Mouse (Mus musculus) right cerebral cortex, postnatal 10 days (tissue): ENCODE data around the gene C1qtnf9.
A peak's percentile ranks its signal among the peaks of the same experiment; 100 is the strongest.

Experiments
- DNase-seq, 2 experiments: peaks; one replicate each; pipeline ENCODE4 v3.0.0; 2021; ENCODE audit warnings: low spot score in 2 of 2

Gene C1qtnf9

DNA sequence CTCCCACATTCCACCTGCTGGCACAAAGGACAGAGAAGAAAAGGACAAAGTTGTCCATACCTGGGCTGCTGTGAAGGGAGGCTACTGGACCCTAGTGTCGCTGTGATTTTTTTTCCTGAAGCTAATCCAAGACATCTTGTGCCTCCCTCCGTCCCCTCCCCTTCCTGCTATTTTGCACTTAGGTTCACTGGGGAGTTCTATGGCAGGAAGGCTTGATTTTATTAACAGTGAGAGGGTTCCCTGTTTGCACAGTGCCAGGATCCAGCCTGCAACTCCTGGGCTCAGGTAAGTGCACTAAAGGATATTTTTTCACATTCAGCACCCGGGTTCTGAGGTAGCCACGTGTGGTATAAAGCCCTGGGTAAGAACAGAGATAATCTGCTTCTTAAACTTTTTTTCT, at the start of gene C1qtnf9:
C1qtnf9 (plus strand) TSS at position 251 of the 400 bp plus-strand sequence.
- no peak for DNase-seq

GRCm38 (mm10) chr14:60721304-60721703, 46.6 kb upstream of the C1qtnf9 start:
- no peak for DNase-seq

- DNase-seq = no peak
Measured at GRCm38 (mm10) chr14:60721938-60722337, 46.0 kb upstream of the C1qtnf9 start.

GRCm38 (mm10) chr14:60726091-60726490, 41.8 kb upstream of the C1qtnf9 start:
- no peak for DNase-seq

- DNase-seq = no peak
Measured at GRCm38 (mm10) chr14:60727130-60727529, 40.8 kb upstream of the C1qtnf9 start.

GRCm38 (mm10) chr14:60732081-60732480, 35.9 kb upstream of the C1qtnf9 start:
- DNase-seq = no peak

GRCm38 (mm10) chr14:60732787-60733186, 35.1 kb upstream of the C1qtnf9 start:
- peak; percentile 53 to 58 for DNase-seq

DNA sequence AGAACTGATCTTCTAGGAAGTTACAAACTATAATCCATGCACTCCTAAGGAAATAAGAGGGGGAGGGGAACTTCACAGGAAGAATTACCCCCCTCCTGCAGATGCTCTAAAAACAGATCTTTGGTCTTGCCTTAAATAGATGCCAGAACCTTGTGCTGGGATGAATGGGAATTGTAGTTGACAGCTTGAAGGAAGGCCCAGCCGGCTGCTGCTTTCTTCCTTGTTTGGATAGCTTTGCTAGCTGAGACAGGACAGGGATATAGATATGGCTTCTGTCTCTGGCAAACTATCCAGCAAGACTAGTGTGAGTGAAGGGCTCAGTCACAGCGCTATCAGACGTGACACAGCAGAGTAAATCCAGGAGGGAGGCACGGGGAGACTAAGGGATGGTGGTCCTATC, 34.2 kb upstream of the C1qtnf9 start:
- DNase-seq = peak in 1 of 2 experiments; percentile 52

DNA sequence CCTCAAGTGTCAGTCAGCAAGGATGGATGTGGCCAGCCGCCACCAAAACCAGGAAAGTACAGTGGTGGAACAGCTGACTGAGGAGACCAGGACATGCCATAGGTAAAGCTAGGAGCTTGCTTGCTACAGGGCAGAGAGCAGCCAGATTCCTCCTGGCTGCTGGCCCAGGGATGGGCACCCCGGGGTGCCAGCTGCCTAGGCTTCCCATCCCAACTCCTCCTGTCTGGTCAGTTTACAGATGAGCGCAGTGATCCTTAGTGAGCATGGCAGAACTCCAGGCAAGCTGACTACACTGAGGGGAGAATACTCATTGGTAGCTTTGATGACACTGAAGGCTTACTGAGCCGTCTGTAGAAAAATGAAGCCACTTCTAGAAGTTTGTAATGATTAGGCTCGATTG, 32.7 kb upstream of the C1qtnf9 start:
- no peak for DNase-seq

GRCm38 (mm10) chr14:60735848-60736547, 31.9 kb upstream of the C1qtnf9 start:
- no peak for DNase-seq

DNA sequence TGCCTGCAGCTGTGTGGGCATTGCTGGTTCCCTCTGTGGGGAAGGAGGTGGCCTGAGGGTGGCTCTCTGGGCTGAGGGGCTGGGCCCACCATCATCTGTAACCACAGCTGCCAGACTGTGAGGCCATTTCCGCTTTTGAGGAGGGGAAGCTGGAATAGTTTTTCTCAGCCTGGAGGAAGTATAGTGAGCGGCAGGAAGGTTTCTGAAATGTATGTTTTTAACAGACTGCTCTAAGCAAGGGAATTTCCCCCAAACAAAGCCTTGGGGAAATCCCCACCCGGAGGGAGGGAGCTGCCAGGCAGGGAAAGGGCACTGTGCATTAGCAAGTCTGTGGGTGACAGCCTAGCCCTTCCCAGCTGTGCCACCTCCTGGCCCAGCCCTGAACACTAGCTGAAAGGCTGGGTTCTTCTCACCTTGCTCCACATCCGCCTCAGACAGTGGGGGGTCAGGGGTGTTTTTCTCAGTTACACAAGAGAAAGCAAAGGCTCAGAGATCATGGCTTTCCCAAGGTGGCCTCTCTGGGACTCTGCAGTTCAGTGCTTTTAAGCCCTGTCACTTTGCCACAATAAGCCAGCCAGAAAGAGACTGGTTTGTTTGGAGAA, 31.2 kb upstream of the C1qtnf9 start:
- peak; percentile 50 to 60 for DNase-seq

DNA sequence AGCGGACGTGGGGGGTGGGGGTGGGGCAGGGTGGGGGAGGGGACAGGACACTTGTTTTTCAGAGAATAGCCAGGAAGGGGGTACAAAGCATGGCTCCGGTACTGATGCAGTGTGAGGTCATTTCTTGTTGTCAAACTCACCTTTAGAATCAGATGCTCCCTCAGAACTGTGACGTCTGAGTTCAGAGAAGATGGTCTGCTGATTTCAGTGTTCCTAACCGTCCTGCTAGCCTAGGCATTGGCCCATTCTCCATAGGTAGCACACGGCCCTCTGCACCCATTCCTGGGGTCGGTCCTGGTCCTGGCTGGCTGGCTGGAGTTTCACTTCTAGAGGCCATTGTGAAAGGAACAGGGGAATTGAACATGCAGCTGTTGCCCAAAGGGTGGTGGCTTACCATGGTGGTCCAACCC, 30.7 kb upstream of the C1qtnf9 start:
- DNase-seq = no peak

- DNase-seq = no peak
Measured at GRCm38 (mm10) chr14:60738434-60738938, 29.4 kb upstream of the C1qtnf9 start.

DNA sequence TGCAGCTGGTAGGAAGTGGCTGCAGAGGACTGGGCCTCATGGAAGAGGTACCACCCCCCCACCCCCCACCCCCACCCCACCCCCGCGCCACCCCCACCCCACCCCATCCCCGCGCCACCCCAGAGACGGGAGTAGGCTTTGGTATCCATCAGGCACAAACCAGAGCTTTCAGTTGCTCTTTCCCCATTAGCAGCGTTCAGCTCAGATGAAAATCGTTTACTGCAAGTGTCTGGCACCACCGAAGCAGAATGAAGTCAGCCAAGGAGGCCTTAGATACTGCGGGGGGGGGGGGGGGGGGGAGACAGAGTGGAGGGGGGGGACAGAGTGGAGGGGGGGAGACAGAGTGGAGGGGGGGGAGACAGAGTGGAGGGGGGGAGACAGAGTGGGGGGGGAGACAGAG, 28.8 kb upstream of the C1qtnf9 start:
- no peak for DNase-seq

DNA sequence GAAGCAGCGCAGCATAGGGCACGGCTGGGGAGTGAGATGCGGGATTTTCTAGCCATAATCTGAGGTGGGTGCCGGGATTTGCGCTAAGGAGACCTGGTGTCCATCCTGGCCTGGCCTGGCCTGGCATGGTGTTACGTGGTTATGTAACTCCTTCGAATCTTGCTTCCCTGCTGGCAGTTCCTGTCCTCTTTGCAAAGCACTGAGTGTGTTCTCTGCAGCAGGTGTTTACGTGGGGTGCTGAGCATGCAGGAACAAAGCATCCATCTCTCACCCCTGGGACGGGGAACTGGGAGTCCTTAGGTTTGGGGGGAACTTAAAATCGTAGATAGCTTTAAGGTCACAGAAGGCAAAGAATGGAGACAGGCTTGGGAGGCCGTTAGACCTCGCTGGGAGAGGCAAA, 28.3 kb upstream of the C1qtnf9 start:
- DNase-seq = no peak

- DNase-seq = no peak
Measured at GRCm38 (mm10) chr14:60740507-60740906, 27.4 kb upstream of the C1qtnf9 start.

- DNase-seq = no peak
Measured at GRCm38 (mm10) chr14:60741033-60741432, 26.9 kb upstream of the C1qtnf9 start.

- DNase-seq = peak; percentile 41 to 54
Measured at GRCm38 (mm10) chr14:60741490-60741981, 26.4 kb upstream of the C1qtnf9 start.

GRCm38 (mm10) chr14:60743681-60744080, 24.3 kb upstream of the C1qtnf9 start:
- no peak for DNase-seq

DNA sequence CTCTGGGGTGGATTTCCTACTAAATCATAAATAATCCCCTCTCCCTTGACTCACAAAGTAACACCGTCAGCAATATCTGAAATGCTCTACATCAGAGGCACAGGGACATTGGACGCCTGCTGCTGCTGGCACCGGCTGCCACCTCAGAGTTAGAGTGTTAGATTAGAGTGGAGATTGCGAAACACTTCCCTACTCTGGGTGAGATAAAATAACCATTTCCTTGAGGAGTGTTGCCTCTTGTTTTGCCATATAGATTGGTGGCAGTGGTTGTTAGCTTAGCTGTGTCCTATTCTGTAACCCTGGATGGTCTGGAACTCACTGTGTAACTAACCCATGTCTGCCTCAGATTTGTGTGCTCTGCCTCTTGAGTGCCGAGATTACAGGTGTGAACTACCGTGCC, 22.7 kb upstream of the C1qtnf9 start:
- DNase-seq = no peak

GRCm38 (mm10) chr14:60746141-60746540, 21.8 kb upstream of the C1qtnf9 start:
- DNase-seq = no peak

GRCm38 (mm10) chr14:60747154-60747870, 20.6 kb upstream of the C1qtnf9 start:
- DNase-seq = no peak

DNA sequence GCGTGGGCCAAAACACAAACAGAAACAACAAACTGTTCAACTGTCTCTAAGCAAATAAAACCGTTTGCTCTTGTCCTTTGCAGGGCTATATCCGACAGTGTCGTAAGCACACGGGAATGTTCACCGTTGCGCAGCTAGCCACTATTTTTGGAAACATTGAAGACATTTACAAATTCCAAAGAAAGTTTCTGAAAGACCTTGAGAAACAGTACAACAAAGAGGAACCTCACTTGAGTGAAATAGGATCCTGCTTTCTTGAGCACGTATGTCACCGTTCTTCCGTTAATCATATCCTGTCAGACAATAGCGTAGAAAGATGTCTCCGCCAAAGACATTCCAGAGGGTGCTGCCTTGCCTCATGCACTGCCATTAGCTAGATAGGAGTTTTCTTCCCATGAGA, 18.1 kb upstream of the C1qtnf9 start:
- no peak for DNase-seq
